Mouse (Mus musculus) stomach, embryonic 15.5 days (tissue): ENCODE measurements around the gene Grid2. TPM values are rescaled to one million over a fixed set of nuclear protein-coding genes. Genes with fewer than 3 reads are reported as not detected.

Source experiments
- ATAC-seq: fragments of 200-750 bp; cut with Nextera tagmentation; 2 replicates; pipeline ENCODE4 v1.8.0; 2017; ENCODE audit warnings: low read depth, moderate number of reproducible peaks, moderate TSS enrichment; ENCODE audit not compliant: insufficient read depth, low FRiP score
- H3K27ac ChIP-seq: fragments of 300-500 bp; sonication (generic); 2 replicates; pipeline ENCODE4 v1.5.1; 2015; ENCODE audit warnings: mild to moderate bottlenecking, inconsistent platforms
- H3K27me3 ChIP-seq: fragments of 300-500 bp; sonication (generic); replicated peaks from 2 replicates; pipeline ENCODE4 v1.6.1; 2015; ENCODE audit warnings: inconsistent platforms
- H3K36me3 ChIP-seq: fragments of 300-500 bp; sonication (generic); 2 replicates; pipeline ENCODE4 v1.6.1; 2015; ENCODE audit warnings: inconsistent platforms
- H3K4me1 ChIP-seq: fragments of 300-500 bp; sonication (generic); 2 replicates; pipeline ENCODE4 v1.6.1; 2015; ENCODE audit warnings: inconsistent platforms
- H3K4me2 ChIP-seq: fragments of 300-500 bp; sonication (generic); 2 replicates; pipeline ENCODE4 v1.6.1; 2015; ENCODE audit warnings: mild to moderate bottlenecking, inconsistent platforms
- H3K4me3 ChIP-seq: fragments of 300-500 bp; sonication (generic); replicated peaks from 2 replicates; pipeline ENCODE4 v1.5.1; 2015; ENCODE audit warnings: inconsistent platforms
- H3K9ac ChIP-seq: fragments of 300-500 bp; sonication (generic); 2 replicates; pipeline ENCODE4 v1.6.1; 2015; ENCODE audit warnings: inconsistent platforms
- H3K9me3 ChIP-seq: fragments of 300-500 bp; sonication (generic); 2 replicates; pipeline ENCODE4 v1.6.1; 2016; ENCODE audit warnings: inconsistent platforms
- WGBS: fragments of 180-500 bp; shearing (Covaris S2); methylation state at CpG from one replicate; pipeline ENCODE4 v1.1.7; 2015; 5-methylcytosine and 5-hydroxymethylcytosine counted together
- polyA plus RNA-seq: library from polyadenylated mRNA; unstranded; fragments of >200 nt; fragmentation: Nextera tagmentation; extraction: Ambion mirVana; gene quantifications from 2 replicates; pipeline ENCODE4 v1.2.1, GENCODE M21; 2015

Gene Grid2
- polyA plus RNA-seq, 1 experiment from 2014 or later = 0.89 TPM

- H3K36me3 ChIP-seq = no peaks in the 10 kb centered on the region
- 72% methylated on average over 6 of the region's 6 CpGs for WGBS
These were observed 661.4 kb downstream of the Grid2 start for GRCm38 (mm10) chr6:63917035-63917570.

GRCm38 (mm10) chr6:63921951-63922350 lies 666.3 kb downstream of the Grid2 start:
- no peaks in the 10 kb centered on the region for H3K4me1 ChIP-seq

More at GRCm38 (mm10) chr6:63917035-63917570, 661.4 kb downstream of the Grid2 start:
- H3K4me2 ChIP-seq = no peak overlapping the region
- H3K9ac ChIP-seq = no peak overlapping the region
- H3K27me3 ChIP-seq = no peaks in the 10 kb centered on the region
- no peaks in the 10 kb centered on the region for H3K9me3 ChIP-seq
- H3K4me1 ChIP-seq = no peaks in the 10 kb centered on the region
- H3K27ac ChIP-seq = no peak overlapping the region
- no peak for ATAC-seq
- no peak overlapping the region for H3K4me3 ChIP-seq

GRCm38 (mm10) chr6:63931201-63931600 lies 675.5 kb downstream of the Grid2 start:
- Histone ChIP-seq H3K9ac (no peak overlapping the region), H3K27me3 (no peaks in the 10 kb centered on the region), H3K27ac (no peak overlapping the region), H3K36me3 (no peaks in the 10 kb centered on the region), H3K4me2 (no peak overlapping the region), H3K4me3 (no peak overlapping the region), H3K4me1 (no peaks in the 10 kb centered on the region), H3K9me3 (no peaks in the 10 kb centered on the region)
- ATAC-seq = no peak

More at GRCm38 (mm10) chr6:63921951-63922350, 666.3 kb downstream of the Grid2 start:
- Histone ChIP-seq H3K27me3 (no peaks in the 10 kb centered on the region), H3K4me3 (no peak overlapping the region), H3K27ac (no peak overlapping the region), H3K9ac (no peak overlapping the region), H3K9me3 (no peaks in the 10 kb centered on the region), H3K4me2 (no peak overlapping the region), H3K36me3 (no peaks in the 10 kb centered on the region)
- WGBS = 80% methylated on average over 6 of the region's 6 CpGs
- no peak for ATAC-seq

- no peaks in the 10 kb centered on the region for H3K9me3 ChIP-seq
- no peak overlapping the region for H3K27ac ChIP-seq
- H3K36me3 ChIP-seq = no peaks in the 10 kb centered on the region
- no peak for ATAC-seq
- H3K4me1 ChIP-seq = no peaks in the 10 kb centered on the region
- no peaks in the 10 kb centered on the region for H3K27me3 ChIP-seq
- no peak overlapping the region for H3K4me3 ChIP-seq
- H3K9ac ChIP-seq = no peak overlapping the region
- 51% methylated on average over 5 of the region's 5 CpGs for WGBS
- no peak overlapping the region for H3K4me2 ChIP-seq
These were observed 691.0 kb downstream of the Grid2 start for GRCm38 (mm10) chr6:63946721-63947120.

GRCm38 (mm10) chr6:63963789-63964188 lies 708.1 kb downstream of the Grid2 start:
- Histone ChIP-seq H3K27ac (no peak overlapping the region), H3K9me3 (no peaks in the 10 kb centered on the region), H3K9ac (no peak overlapping the region), H3K27me3 (no peaks in the 10 kb centered on the region), H3K4me3 (no peak overlapping the region), H3K4me1 (no peaks in the 10 kb centered on the region), H3K36me3 (no peaks in the 10 kb centered on the region), H3K4me2 (no peak overlapping the region)
- no peak for ATAC-seq
- 60% methylated on average over 3 of the region's 3 CpGs for whole genome bisulfite sequencing

- H3K9ac ChIP-seq = no peak overlapping the region
- no peak overlapping the region for H3K4me2 ChIP-seq
- H3K9me3 ChIP-seq = no peaks in the 10 kb centered on the region
- no peak for ATAC-seq
- no peak overlapping the region for H3K4me3 ChIP-seq
- no peaks in the 10 kb centered on the region for H3K36me3 ChIP-seq
- H3K4me1 ChIP-seq = no peaks in the 10 kb centered on the region
- WGBS = 67% methylated on average over 6 of the region's 6 CpGs
- no peaks in the 10 kb centered on the region for H3K27me3 ChIP-seq
- H3K27ac ChIP-seq = no peak overlapping the region
These were observed 708.6 kb downstream of the Grid2 start for GRCm38 (mm10) chr6:63964269-63964668.

GRCm38 (mm10) chr6:63964735-63965134 lies 709.1 kb downstream of the Grid2 start:
- H3K27ac ChIP-seq = no peak overlapping the region
- no peaks in the 10 kb centered on the region for H3K36me3 ChIP-seq
- 37% methylated on average over 2 of the region's 2 CpGs for WGBS
- no peaks in the 10 kb centered on the region for H3K9me3 ChIP-seq
- H3K4me2 ChIP-seq = no peak overlapping the region
- no peaks in the 10 kb centered on the region for H3K27me3 ChIP-seq
- no peak for ATAC-seq
- H3K4me1 ChIP-seq = no peaks in the 10 kb centered on the region
- H3K9ac ChIP-seq = no peak overlapping the region
- H3K4me3 ChIP-seq = no peak overlapping the region

GRCm38 (mm10) chr6:64046084-64046483 lies 790.4 kb downstream of the Grid2 start:
- ATAC-seq = no peak
- 75% methylated on average over 2 of the region's 2 CpGs for WGBS
- Histone ChIP-seq H3K9me3 (no peaks in the 10 kb centered on the region), H3K36me3 (no peaks in the 10 kb centered on the region), H3K27me3 (no peaks in the 10 kb centered on the region), H3K4me2 (no peak overlapping the region), H3K27ac (no peak overlapping the region), H3K4me3 (no peak overlapping the region), H3K4me1 (no peaks in the 10 kb centered on the region), H3K9ac (no peak overlapping the region)

- Histone ChIP-seq H3K36me3 (no peaks in the 10 kb centered on the region), H3K27ac (no peak overlapping the region), H3K4me3 (no peak overlapping the region), H3K4me2 (no peak overlapping the region), H3K9ac (no peak overlapping the region), H3K27me3 (no peaks in the 10 kb centered on the region), H3K9me3 (no peaks in the 10 kb centered on the region), H3K4me1 (no peaks in the 10 kb centered on the region)
- 63% methylated on average over 1 of the region's 1 CpGs for WGBS
- ATAC-seq = no peak
These were observed 791.1 kb downstream of the Grid2 start for GRCm38 (mm10) chr6:64046732-64047131.

GRCm38 (mm10) chr6:64047950-64048349 lies 792.3 kb downstream of the Grid2 start:
- no peak overlapping the region for H3K27ac ChIP-seq
- no peaks in the 10 kb centered on the region for H3K9me3 ChIP-seq
- no peak for ATAC-seq
- 78% methylated on average over 5 of the region's 5 CpGs for WGBS
- no peaks in the 10 kb centered on the region for H3K36me3 ChIP-seq
- H3K9ac ChIP-seq = no peak overlapping the region
- no peaks in the 10 kb centered on the region for H3K27me3 ChIP-seq
- no peaks in the 10 kb centered on the region for H3K4me1 ChIP-seq
- H3K4me2 ChIP-seq = no peak overlapping the region
- no peak overlapping the region for H3K4me3 ChIP-seq

- 90% methylated on average over 7 of the region's 7 CpGs for WGBS
- ATAC-seq = no peak
These were observed 808.2 kb downstream of the Grid2 start for GRCm38 (mm10) chr6:64063858-64064257.

GRCm38 (mm10) chr6:64064704-64065103 lies 809.0 kb downstream of the Grid2 start:
- Histone ChIP-seq H3K4me1 (no peaks in the 10 kb centered on the region), H3K4me3 (no peak overlapping the region), H3K27me3 (no peaks in the 10 kb centered on the region), H3K9ac (no peak overlapping the region), H3K27ac (no peak overlapping the region), H3K9me3 (no peaks in the 10 kb centered on the region), H3K4me2 (no peak overlapping the region), H3K36me3 (no peaks in the 10 kb centered on the region)
- WGBS = 88% methylated on average over 2 of the region's 2 CpGs
- ATAC-seq = no peak

More at GRCm38 (mm10) chr6:64063858-64064257, 808.2 kb downstream of the Grid2 start:
- Histone ChIP-seq H3K4me3 (no peak overlapping the region), H3K4me1 (no peaks in the 10 kb centered on the region), H3K9ac (no peak overlapping the region), H3K27ac (no peak overlapping the region), H3K4me2 (no peak overlapping the region), H3K27me3 (no peaks in the 10 kb centered on the region), H3K36me3 (no peaks in the 10 kb centered on the region), H3K9me3 (no peaks in the 10 kb centered on the region)

GRCm38 (mm10) chr6:64073406-64073805 lies 817.7 kb downstream of the Grid2 start:
- H3K27ac ChIP-seq = no peak overlapping the region
- no peak overlapping the region for H3K4me3 ChIP-seq
- H3K36me3 ChIP-seq = no peaks in the 10 kb centered on the region
- H3K9me3 ChIP-seq = no peaks in the 10 kb centered on the region
- 71% methylated on average over 2 of the region's 2 CpGs for WGBS
- no peak overlapping the region for H3K9ac ChIP-seq
- H3K4me2 ChIP-seq = no peak overlapping the region
- ATAC-seq = no peak
- no peaks in the 10 kb centered on the region for H3K4me1 ChIP-seq
- H3K27me3 ChIP-seq = no peaks in the 10 kb centered on the region
